Mouse (Mus musculus) mesoderm, embryonic 11.5 days (tissue): ENCODE measurements around the gene Atp6v1e2.

Experiments used
- DNase-seq: peaks from one replicate; pipeline ENCODE4 v3.0.0-alpha.2; 2012; ENCODE audit warnings: low read depth, low spot score

Atp6v1e2 gene

GRCm38 (mm10) chr17:86947840-86948796 lies at the start of gene Atp6v1e2:
TSS of gene Atp6v1e2 (minus strand) at chr17:86947897.
- no peak for DNase-seq

- DNase-seq = no peak
Observed at GRCm38 (mm10) chr17:86997323-86997722, 49.6 kb upstream of the Atp6v1e2 start.

DNA sequence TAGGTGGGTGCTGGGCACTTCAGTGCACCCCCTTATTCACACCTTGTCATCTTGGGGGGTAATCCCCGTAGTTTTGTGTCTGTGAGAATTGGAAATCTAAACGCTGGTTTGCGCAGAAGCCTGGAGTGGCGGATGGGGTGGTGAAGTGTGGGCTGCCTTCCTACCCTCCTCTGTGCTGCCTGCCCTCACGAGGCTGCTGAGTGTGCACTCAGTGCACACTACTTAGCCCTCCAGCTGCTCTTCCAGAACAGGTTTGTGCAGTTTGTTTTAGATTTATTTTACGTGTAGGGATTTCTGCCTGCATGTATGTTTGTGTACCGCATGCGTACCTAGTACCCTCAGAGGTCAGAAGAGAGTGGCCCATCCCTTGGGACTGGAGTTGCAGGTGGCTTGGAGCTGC lies 43.6 kb upstream of the Atp6v1e2 start:
- DNase-seq = no peak

DNA sequence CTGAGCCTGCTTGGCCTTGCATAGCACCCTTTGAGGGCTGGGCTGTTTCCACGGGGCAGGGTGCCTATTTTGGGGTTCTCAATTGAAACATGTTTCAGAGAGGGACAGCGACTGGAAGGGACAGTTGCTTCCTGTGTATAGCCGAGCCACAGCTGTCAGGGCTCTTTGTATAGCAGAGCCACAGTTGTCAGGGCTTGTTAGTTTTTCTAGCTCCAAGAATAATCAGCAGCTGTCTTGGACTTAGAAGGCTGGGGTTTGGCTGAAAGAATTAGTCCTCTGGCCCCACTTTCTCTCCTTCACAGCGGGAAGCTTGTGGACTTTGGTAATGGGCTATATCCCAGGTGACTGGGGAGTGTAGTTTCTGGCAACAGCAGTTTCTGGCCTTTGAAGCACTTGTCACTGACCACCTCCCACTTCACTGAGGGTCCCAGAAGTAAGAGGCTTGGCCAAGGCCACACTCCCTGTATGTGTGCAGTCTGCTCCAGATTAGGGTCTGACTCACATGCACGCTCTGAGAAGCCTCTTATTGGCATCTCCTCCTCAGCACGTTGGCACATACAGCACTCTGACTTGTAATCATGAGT lies 41.0 kb upstream of the Atp6v1e2 start:
- no peak for DNase-seq

DNA sequence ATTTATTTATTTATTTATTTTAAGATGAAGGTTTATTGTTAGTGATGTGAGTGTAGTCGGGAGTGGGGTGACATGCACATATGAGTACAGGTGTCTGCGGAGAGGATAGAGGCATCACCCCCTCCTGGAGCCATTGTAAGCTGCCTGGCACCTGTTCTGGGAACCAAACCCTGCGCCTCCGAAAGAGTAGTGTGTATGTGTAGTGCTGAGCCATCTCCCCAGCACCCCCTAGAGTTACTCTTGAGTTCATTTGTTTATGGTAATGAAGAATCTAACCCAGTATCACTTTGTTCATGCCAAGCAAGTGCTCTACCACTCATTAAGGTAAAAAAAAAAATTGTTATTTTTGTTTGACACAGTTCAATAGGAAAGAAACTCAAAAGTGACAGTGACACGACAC lies 40.5 kb upstream of the Atp6v1e2 start:
- DNase-seq = no peak

DNA sequence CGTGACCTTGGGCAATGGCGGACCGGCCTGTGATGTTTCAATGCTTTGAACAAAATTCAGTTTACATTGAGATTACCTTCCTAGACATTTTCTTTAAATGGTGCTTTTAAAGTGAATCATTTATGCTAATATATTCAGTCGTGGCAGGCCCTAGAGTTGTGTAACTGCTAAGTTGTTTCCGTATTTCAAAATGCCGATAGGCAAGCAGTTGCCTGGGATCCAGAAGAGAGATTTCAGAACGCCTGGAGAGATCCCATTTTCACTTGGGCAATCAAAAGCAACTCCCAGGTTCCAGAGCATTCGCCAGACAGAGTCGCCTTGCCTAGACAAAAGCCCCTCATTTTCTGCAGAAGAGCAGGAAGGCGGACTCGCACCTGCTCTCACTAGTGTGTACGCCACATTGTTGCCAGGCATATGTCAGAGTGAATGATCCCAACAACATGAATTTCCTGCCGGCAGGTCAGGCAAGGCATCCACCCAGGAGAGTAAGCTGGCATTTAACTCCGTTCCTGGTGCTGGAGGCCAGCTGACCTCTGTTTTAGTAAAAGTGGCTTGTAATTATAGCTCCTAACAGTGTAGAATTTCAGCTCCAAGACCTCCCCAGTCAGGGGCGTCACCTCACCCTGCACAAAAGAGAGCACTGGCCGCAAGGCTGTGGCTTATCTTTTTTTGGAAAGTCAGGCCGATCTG lies 38.9 kb upstream of the Atp6v1e2 start:
- peak; percentile 10 for DNase-seq

DNA sequence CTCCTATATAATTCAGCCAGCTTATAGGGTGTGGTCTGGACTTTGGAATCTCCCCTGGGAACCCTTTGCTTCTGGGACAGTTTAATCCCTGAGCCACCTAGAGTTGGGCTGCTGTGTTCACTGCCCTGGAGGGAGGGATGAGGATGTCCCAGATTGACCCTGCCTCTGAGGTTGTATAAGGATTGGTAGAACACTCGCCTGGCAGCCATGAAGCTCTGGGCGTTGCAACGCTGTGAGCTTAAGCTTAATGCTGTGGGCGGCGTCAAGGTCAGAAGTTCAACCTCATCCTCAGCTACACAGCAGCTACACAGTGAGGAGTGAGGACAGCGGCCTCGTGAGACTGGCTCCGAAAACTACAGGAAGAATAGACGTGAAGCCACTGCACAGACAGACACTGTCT lies 34.8 kb upstream of the Atp6v1e2 start:
- DNase-seq = no peak

- DNase-seq = no peak
Observed at GRCm38 (mm10) chr17:86981701-86982100, 34.0 kb upstream of the Atp6v1e2 start.

GRCm38 (mm10) chr17:86981205-86981604 lies 33.5 kb upstream of the Atp6v1e2 start:
- no peak for DNase-seq

DNA sequence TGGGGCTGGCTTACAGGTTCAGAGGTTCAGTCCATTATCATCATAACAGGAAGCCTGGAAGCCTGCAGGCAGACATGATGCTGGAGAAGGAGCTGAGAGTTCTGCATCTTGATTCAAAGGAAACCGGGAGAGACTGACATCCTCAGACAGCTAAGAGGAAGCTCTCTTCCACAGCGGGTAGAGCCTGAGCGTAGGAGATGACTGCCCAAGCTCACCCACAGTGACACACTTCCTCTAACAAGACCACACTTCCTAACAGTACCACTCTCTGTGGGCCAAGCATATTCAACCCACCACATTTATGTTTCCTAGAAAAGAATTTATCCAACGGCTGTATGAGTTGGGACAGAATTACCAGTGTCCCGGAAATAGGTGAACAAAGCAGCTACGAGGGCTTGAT lies 30.8 kb upstream of the Atp6v1e2 start:
- DNase-seq = no peak

GRCm38 (mm10) chr17:86976387-86976786 lies 28.7 kb upstream of the Atp6v1e2 start:
- no peak for DNase-seq

DNA sequence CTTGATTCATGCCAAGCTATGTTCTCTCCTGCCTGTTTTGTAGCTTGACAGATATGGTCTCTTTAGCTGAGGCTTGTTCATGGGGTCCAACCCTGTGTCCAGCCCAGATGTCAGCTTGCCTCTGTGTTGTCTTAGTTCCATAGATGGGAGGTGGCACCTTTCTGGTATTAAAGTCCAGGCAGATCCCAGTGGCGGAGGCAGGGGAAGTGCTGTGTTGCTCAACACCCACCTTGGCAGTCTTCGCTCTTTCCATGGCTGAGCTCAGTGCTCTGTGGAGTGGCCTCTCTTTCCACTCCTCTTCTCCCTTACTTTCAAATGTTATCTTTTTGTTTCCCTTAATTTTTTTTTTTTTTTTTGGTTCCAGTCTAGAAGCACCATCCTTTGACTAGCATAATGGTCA lies 25.4 kb upstream of the Atp6v1e2 start:
- DNase-seq = no peak

DNA sequence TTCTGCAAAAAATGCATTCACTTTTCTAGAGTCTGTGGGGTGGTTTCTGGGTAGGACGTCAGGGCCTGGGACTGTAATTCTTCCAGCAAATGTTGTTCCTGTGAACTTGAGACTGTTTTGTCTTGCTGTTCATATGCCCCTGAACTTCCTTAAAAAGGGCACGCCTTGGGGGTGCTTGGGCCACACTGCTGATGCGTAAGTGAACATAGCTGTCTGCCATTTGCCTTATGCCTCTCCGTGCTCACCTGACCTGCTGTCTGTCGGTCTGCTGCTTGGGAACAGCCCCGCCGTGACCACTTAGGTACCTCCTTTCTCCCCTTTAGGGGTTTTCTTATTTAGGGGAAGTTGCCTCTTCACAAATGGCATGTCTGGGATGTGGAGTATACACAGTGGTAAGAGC lies 24.2 kb upstream of the Atp6v1e2 start:
- no peak for DNase-seq

GRCm38 (mm10) chr17:86971036-86971435 lies 23.3 kb upstream of the Atp6v1e2 start:
- no peak for DNase-seq

GRCm38 (mm10) chr17:86970026-86970750 lies 22.5 kb upstream of the Atp6v1e2 start:
- DNase-seq = no peak

DNA sequence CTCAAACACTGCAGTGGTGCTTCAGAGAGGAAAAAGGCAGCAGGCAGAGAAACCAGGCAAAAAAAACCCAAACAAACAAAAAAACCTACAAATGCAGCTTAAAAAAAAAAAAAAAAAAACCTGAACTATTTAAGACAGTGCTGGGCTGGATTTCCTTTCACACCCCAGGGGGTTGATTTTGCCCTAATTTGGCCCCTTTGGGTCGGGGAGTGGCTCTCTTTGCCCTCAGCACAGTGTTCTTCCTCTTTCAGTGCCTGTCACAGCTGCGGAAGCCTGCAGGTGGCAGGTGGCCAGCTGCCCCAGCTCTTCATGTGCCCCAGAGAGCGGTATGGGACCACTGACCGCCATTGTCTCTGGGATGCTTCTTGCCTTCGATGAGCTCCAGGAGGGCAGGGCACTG lies 21.9 kb upstream of the Atp6v1e2 start:
- DNase-seq = no peak

DNA sequence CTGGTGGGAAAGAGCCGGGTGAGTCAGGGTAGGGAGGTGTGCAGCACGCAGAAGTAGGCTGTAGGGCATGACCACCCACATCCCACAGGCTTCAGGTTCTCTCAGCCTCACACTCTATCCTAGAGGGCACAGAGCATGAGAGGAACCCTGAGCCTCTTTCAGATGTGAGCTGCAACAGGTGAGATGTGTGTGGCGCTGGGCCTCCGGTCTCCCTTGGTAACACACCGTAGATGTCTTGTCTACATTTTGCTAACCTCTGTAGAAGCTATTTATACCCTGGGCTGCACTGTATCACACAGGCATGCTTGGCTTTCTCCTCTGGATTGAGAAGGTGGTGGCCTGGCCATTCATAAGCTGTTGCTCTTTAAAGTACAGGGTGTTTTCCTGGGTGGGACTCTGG lies 20.9 kb upstream of the Atp6v1e2 start:
- DNase-seq = no peak

GRCm38 (mm10) chr17:86967536-86968525 lies 20.1 kb upstream of the Atp6v1e2 start:
- no peak for DNase-seq

- DNase-seq = no peak
Observed at GRCm38 (mm10) chr17:86967048-86967447, 19.4 kb upstream of the Atp6v1e2 start.

- DNase-seq = no peak
Observed at GRCm38 (mm10) chr17:86966040-86966439, 18.3 kb upstream of the Atp6v1e2 start.

DNA sequence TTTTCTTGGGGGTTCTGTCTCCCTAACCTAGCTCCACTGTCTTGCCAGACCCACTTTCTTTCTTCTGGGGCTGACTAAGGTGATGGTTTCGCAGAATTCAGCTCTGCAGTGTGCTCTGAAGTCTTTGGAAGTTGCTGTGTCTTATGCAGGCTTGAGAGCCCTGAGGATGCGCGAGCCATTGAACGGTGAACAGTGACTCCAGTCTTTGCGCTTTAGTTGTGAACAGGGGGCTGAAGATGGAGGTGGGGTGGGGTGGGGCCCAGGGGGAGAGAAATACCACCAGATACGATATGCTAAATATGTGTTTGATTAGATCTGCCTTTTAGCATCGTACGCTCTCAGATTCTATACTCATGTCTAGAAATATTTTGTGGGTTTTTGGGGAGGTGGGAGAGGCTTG lies 17.4 kb upstream of the Atp6v1e2 start:
- no peak for DNase-seq
